Mouse (Mus musculus): ENCODE results near the gene Odf3b. TPM values are rescaled to one million over a fixed set of nuclear protein-coding genes. Genes with fewer than 3 reads are reported as not detected.

Odf3b gene
- polyA plus RNA-seq, 1 experiment from 2014 or later: 0.29 TPM

Other genes with a start within 250 kb of the Odf3b start
- gene Mapk12, start 238.6 kb downstream of the Odf3b start, polyA plus RNA-seq (2015; fragmentation: Nextera tagmentation; extraction: Ambion mirVana): 6.4 and 6.5 TPM in 2 replicates
- gene Mapk11, start 229.7 kb downstream of the Odf3b start, polyA plus RNA-seq (2015; fragmentation: Nextera tagmentation; extraction: Ambion mirVana): 8.4 and 10.4 TPM in 2 replicates
- 130 and 144 TPM in 2 replicates for gene Plxnb2, start 198.5 kb downstream of the Odf3b start, polyA plus RNA-seq (2015; fragmentation: Nextera tagmentation; extraction: Ambion mirVana)
- gene Dennd6b, start 182.8 kb downstream of the Odf3b start, polyA plus RNA-seq (2015; fragmentation: Nextera tagmentation; extraction: Ambion mirVana): 22.8 and 25.8 TPM in 2 replicates
- 31.8 and 36.3 TPM in 2 replicates for gene Ppp6r2, start 167.7 kb downstream of the Odf3b start, polyA plus RNA-seq (2015; fragmentation: Nextera tagmentation; extraction: Ambion mirVana)
- gene Sbf1, start 64.0 kb downstream of the Odf3b start, polyA plus RNA-seq (2015; fragmentation: Nextera tagmentation; extraction: Ambion mirVana): 62.8 and 66.3 TPM in 2 replicates
- gene Adm2, start 56.6 kb downstream of the Odf3b start, polyA plus RNA-seq (2015; fragmentation: Nextera tagmentation; extraction: Ambion mirVana): 0.54 and 0.83 TPM in 2 replicates
- not detected in 2 replicates for gene Miox, start 44.9 kb downstream of the Odf3b start, polyA plus RNA-seq (2015; fragmentation: Nextera tagmentation; extraction: Ambion mirVana)
- gene Lmf2, start 23.6 kb downstream of the Odf3b start, polyA plus RNA-seq (2015; fragmentation: Nextera tagmentation; extraction: Ambion mirVana): 57.6 and 65.1 TPM in 2 replicates
- 146 and 162 TPM in 2 replicates for gene Ncaph2, start 23.6 kb downstream of the Odf3b start, polyA plus RNA-seq (2015; fragmentation: Nextera tagmentation; extraction: Ambion mirVana)
- 5.4 and 5.8 TPM in 2 replicates for gene Sco2, start 5.4 kb downstream of the Odf3b start, polyA plus RNA-seq (2015; fragmentation: Nextera tagmentation; extraction: Ambion mirVana)
- gene Tymp, start 2.2 kb downstream of the Odf3b start, polyA plus RNA-seq (2015; fragmentation: Nextera tagmentation; extraction: Ambion mirVana): 1.3 TPM in 2 replicates
- 0.05 TPM in 1 of 2 replicates, not detected in the other for gene Klhdc7b, start 5.6 kb upstream of the Odf3b start, polyA plus RNA-seq (2015; fragmentation: Nextera tagmentation; extraction: Ambion mirVana)
- gene Syce3, start 31.2 kb upstream of the Odf3b start, polyA plus RNA-seq (2015; fragmentation: Nextera tagmentation; extraction: Ambion mirVana): not detected in 2 replicates
- 0.52 and 0.57 TPM in 2 replicates for gene Cpt1b, start 46.6 kb upstream of the Odf3b start, polyA plus RNA-seq (2015; fragmentation: Nextera tagmentation; extraction: Ambion mirVana)
- 3.5 and 3.7 TPM in 2 replicates for gene C730034F03Rik, start 50.3 kb upstream of the Odf3b start, polyA plus RNA-seq (2015; fragmentation: Nextera tagmentation; extraction: Ambion mirVana)
- not detected in 2 replicates for gene Gm44502, start 50.4 kb upstream of the Odf3b start, polyA plus RNA-seq (2015; fragmentation: Nextera tagmentation; extraction: Ambion mirVana)
- gene Chkb, start 50.6 kb upstream of the Odf3b start, polyA plus RNA-seq (2015; fragmentation: Nextera tagmentation; extraction: Ambion mirVana): 55.7 and 63.6 TPM in 2 replicates
- 2.2 and 2.4 TPM in 2 replicates for gene Mapk8ip2, start 74.6 kb upstream of the Odf3b start, polyA plus RNA-seq (2015; fragmentation: Nextera tagmentation; extraction: Ambion mirVana)
- 23.0 TPM in 2 replicates for gene Arsa, start 98.1 kb upstream of the Odf3b start, polyA plus RNA-seq (2015; fragmentation: Nextera tagmentation; extraction: Ambion mirVana)
- gene Shank3, start 120.3 kb upstream of the Odf3b start, polyA plus RNA-seq (2015; fragmentation: Nextera tagmentation; extraction: Ambion mirVana): 2.6 and 2.7 TPM in 2 replicates
- gene Acr, start 189.0 kb upstream of the Odf3b start, polyA plus RNA-seq (2015; fragmentation: Nextera tagmentation; extraction: Ambion mirVana): 0.17 TPM in 1 of 2 replicates, not detected in the other
- gene Rabl2, start 212.6 kb upstream of the Odf3b start, polyA plus RNA-seq (2015; fragmentation: Nextera tagmentation; extraction: Ambion mirVana): 45.3 and 52.1 TPM in 2 replicates

Measured in limb, embryonic 13.5 days (tissue).